Mouse (Mus musculus): Measurements from ENCODE around the gene Sema4g. TPM values are rescaled to one million over a fixed set of nuclear protein-coding genes. Genes with fewer than 3 reads are reported as not detected.

The Sema4g gene
- total RNA-seq, 1 experiment: 3.8 TPM

- no peak for TF ChIP-seq ZNF384 (IDR thresholded peaks at IDR 0.05; ENCODE audit: low read depth, low read length)
- no peak for TF ChIP-seq CHD2 (IDR thresholded peaks at IDR 0.05; ENCODE audit: low read depth, low read length)
- in situ Hi-C loops (cut with MboI; ENCODE audit: low sequenced_read_pairs in 2 of 2, unreplicated experiment in 2 of 2): no loop called here
Measured at GRCm38 (mm10) chr19:44976636-44977035, 12.3 kb upstream of the Sema4g start.

DNA sequence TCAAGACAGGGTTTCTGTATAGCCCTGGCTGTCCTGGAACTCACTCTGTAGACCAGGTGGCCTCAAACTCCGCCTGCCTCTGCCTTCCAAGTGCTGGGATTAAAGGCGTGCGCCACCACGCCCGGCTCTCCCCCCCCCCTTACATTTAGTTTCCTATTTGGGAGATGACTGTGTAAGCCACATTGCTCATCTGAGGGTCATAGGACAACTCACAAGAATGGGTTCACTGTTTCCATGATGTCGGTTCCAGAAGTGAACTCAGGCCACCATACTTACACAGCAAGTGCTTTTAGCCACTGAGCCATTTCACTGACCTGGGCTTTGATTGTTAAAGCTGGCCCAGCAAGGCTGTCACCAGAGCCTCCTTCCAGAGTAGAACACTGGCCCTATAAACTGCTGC is 11.8 kb upstream of the Sema4g start:
- H3K9me3 ChIP-seq (ENCODE audit: control insufficient read depth, insufficient read depth, low read depth, low read length): no peaks in the 10 kb centered on the region
- no peak for TF ChIP-seq ZNF384 (IDR thresholded peaks at IDR 0.05; ENCODE audit: low read depth, low read length)
- TF ChIP-seq HCFC1 (IDR thresholded peaks at IDR 0.05; ENCODE audit: borderline replicate concordance, insufficient read depth, low read length): no peak
- no peak for TF ChIP-seq MAFK (IDR thresholded peaks at IDR 0.05; ENCODE audit: insufficient read depth, low read depth, low read length)
- no peak for TF ChIP-seq CHD2 (IDR thresholded peaks at IDR 0.05; ENCODE audit: low read depth, low read length)
- no peak for TF ChIP-seq ZC3H11A (IDR thresholded peaks at IDR 0.05; ENCODE audit: borderline replicate concordance, low read depth, low read length)
- H3K4me1 ChIP-seq (ENCODE audit: control insufficient read depth in 2 of 2, insufficient read depth in 2 of 2, low read length in 2 of 2, poor library complexity in 1 of 2): no peaks in the 10 kb centered on the region
- H3K4me3 ChIP-seq (ENCODE audit: insufficient read depth in 1 of 2, low read depth in 1 of 2, low read length in 2 of 2, poor library complexity in 1 of 2, severe bottlenecking in 1 of 2): no peak overlapping the region
- H3K36me3 ChIP-seq (ENCODE audit: control insufficient read depth, insufficient read depth, low read length, poor library complexity, severe bottlenecking): peaks cover 30% of the 10 kb centered on the region
- in situ Hi-C loops (cut with MboI; ENCODE audit: low sequenced_read_pairs in 2 of 2, unreplicated experiment in 2 of 2): no loop called here
- DNase-seq (ENCODE audit: low read depth, low spot score): no peak
- no peak overlapping the region for H3K9ac ChIP-seq (ENCODE audit: insufficient read depth, low read depth, low read length, poor library complexity, severe bottlenecking)
- no peak overlapping the region for H3K27ac ChIP-seq (ENCODE audit: insufficient read depth, low read depth, low read length, poor library complexity, severe bottlenecking)

More at GRCm38 (mm10) chr19:44976636-44977035, 12.3 kb upstream of the Sema4g start:
- H3K27ac ChIP-seq (ENCODE audit: insufficient read depth, low read depth, low read length, poor library complexity, severe bottlenecking): no peak overlapping the region
- no peak overlapping the region for H3K4me3 ChIP-seq (ENCODE audit: insufficient read depth in 1 of 2, low read depth in 1 of 2, low read length in 2 of 2, poor library complexity in 1 of 2, severe bottlenecking in 1 of 2)
- no peak for DNase-seq (ENCODE audit: low read depth, low spot score)
- peaks cover 30% of the 10 kb centered on the region for H3K36me3 ChIP-seq (ENCODE audit: control insufficient read depth, insufficient read depth, low read length, poor library complexity, severe bottlenecking)
- H3K9me3 ChIP-seq (ENCODE audit: control insufficient read depth, insufficient read depth, low read depth, low read length): no peaks in the 10 kb centered on the region
- no peak overlapping the region for H3K9ac ChIP-seq (ENCODE audit: insufficient read depth, low read depth, low read length, poor library complexity, severe bottlenecking)
- no peaks in the 10 kb centered on the region for H3K4me1 ChIP-seq (ENCODE audit: control insufficient read depth in 2 of 2, insufficient read depth in 2 of 2, low read length in 2 of 2, poor library complexity in 1 of 2)

DNA sequence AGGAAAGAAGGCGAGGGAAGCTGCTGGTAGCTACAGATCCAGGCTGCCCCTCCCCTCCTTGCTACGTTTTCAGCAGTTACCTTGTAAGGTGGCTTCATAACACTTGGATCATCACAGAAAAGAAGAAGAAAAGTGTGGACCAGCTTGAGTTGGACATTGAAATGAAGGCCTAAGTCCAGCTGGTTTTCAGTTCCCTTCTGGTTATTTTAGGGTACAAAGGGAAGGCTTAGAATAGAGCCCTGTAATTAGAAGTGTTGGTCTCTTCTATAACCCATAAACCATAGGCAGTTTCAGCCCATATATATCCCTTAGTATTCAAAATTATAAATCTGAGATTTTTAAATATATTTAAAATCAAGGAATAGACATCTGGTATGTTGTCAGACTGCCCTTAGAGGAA is 8.1 kb upstream of the Sema4g start:
- Histone ChIP-seq H3K4me1 (ENCODE audit: control insufficient read depth in 2 of 2, insufficient read depth in 2 of 2, low read length in 2 of 2, poor library complexity in 1 of 2) (no peaks in the 10 kb centered on the region), H3K36me3 (ENCODE audit: control insufficient read depth, insufficient read depth, low read length, poor library complexity, severe bottlenecking) (peaks cover 25% of the 10 kb centered on the region)
- in situ Hi-C loops (cut with MboI; ENCODE audit: low sequenced_read_pairs in 2 of 2, unreplicated experiment in 2 of 2): no loop called here

GRCm38 (mm10) chr19:44982477-44983115 is 6.3 kb upstream of the Sema4g start:
- Histone ChIP-seq H3K27ac (ENCODE audit: insufficient read depth, low read depth, low read length, poor library complexity, severe bottlenecking) (no peak overlapping the region), H3K9ac (ENCODE audit: insufficient read depth, low read depth, low read length, poor library complexity, severe bottlenecking) (no peak overlapping the region), H3K4me1 (ENCODE audit: control insufficient read depth in 2 of 2, insufficient read depth in 2 of 2, low read length in 2 of 2, poor library complexity in 1 of 2) (no peaks in the 10 kb centered on the region), H3K4me3 (ENCODE audit: insufficient read depth in 1 of 2, low read depth in 1 of 2, low read length in 2 of 2, poor library complexity in 1 of 2, severe bottlenecking in 1 of 2) (no peak overlapping the region), H3K36me3 (ENCODE audit: control insufficient read depth, insufficient read depth, low read length, poor library complexity, severe bottlenecking) (peaks cover 19% of the 10 kb centered on the region), H3K9me3 (ENCODE audit: control insufficient read depth, insufficient read depth, low read depth, low read length) (no peaks in the 10 kb centered on the region)
- in situ Hi-C loops (cut with MboI; ENCODE audit: low sequenced_read_pairs in 2 of 2, unreplicated experiment in 2 of 2): no loop called here
- DNase-seq (ENCODE audit: low read depth, low spot score): no peak
- TF ChIP-seq MAFK (IDR thresholded peaks at IDR 0.05; ENCODE audit: insufficient read depth, low read depth, low read length) (no peak), ZNF384 (IDR thresholded peaks at IDR 0.05; ENCODE audit: low read depth, low read length) (no peak), HCFC1 (IDR thresholded peaks at IDR 0.05; ENCODE audit: borderline replicate concordance, insufficient read depth, low read length) (no peak), ZC3H11A (IDR thresholded peaks at IDR 0.05; ENCODE audit: borderline replicate concordance, low read depth, low read length) (no peak), CHD2 (IDR thresholded peaks at IDR 0.05; ENCODE audit: low read depth, low read length) (no peak)

More for the DNA sequence above, 8.1 kb upstream of the Sema4g start:
- Histone ChIP-seq H3K27ac (ENCODE audit: insufficient read depth, low read depth, low read length, poor library complexity, severe bottlenecking) (no peak overlapping the region), H3K9me3 (ENCODE audit: control insufficient read depth, insufficient read depth, low read depth, low read length) (no peaks in the 10 kb centered on the region), H3K9ac (ENCODE audit: insufficient read depth, low read depth, low read length, poor library complexity, severe bottlenecking) (no peak overlapping the region), H3K4me3 (ENCODE audit: insufficient read depth in 1 of 2, low read depth in 1 of 2, low read length in 2 of 2, poor library complexity in 1 of 2, severe bottlenecking in 1 of 2) (no peak overlapping the region)
- TF ChIP-seq ZC3H11A (IDR thresholded peaks at IDR 0.05; ENCODE audit: borderline replicate concordance, low read depth, low read length): no peak
- TF ChIP-seq MAFK (IDR thresholded peaks at IDR 0.05; ENCODE audit: insufficient read depth, low read depth, low read length): no peak
- TF ChIP-seq HCFC1 (IDR thresholded peaks at IDR 0.05; ENCODE audit: borderline replicate concordance, insufficient read depth, low read length): no peak
- TF ChIP-seq ZNF384 (IDR thresholded peaks at IDR 0.05; ENCODE audit: low read depth, low read length): no peak
- TF ChIP-seq CHD2 (IDR thresholded peaks at IDR 0.05; ENCODE audit: low read depth, low read length): no peak
- DNase-seq (ENCODE audit: low read depth, low spot score): no peak

DNA sequence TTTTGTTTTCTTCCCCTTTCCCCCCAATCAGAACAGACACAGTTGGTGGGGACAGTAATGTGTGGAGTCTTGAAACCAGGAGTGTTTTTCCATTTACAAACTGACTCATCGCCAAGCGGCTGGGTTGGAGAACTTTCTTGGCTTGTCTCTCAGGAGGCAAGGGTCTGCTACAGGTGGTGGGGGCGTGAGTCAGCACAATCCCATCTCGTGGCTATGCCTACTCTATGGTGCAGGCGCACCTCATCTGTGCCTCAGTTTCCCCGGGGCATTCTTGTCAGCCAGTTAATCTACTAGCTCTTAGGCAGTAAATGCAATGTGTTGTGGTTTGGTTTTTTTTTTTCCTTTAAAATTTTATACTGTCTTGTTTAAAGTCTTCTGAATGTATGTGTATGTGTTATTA is 5.5 kb upstream of the Sema4g start:
- no peaks in the 10 kb centered on the region for H3K4me1 ChIP-seq (ENCODE audit: control insufficient read depth in 2 of 2, insufficient read depth in 2 of 2, low read length in 2 of 2, poor library complexity in 1 of 2)
- H3K36me3 ChIP-seq (ENCODE audit: control insufficient read depth, insufficient read depth, low read length, poor library complexity, severe bottlenecking): peaks cover 14% of the 10 kb centered on the region
- TF ChIP-seq HCFC1 (IDR thresholded peaks at IDR 0.05; ENCODE audit: borderline replicate concordance, insufficient read depth, low read length) (no peak), MAFK (IDR thresholded peaks at IDR 0.05; ENCODE audit: insufficient read depth, low read depth, low read length) (no peak), CHD2 (IDR thresholded peaks at IDR 0.05; ENCODE audit: low read depth, low read length) (no peak), ZNF384 (IDR thresholded peaks at IDR 0.05; ENCODE audit: low read depth, low read length) (no peak), ZC3H11A (IDR thresholded peaks at IDR 0.05; ENCODE audit: borderline replicate concordance, low read depth, low read length) (no peak)
- no peak overlapping the region for H3K4me3 ChIP-seq (ENCODE audit: insufficient read depth in 1 of 2, low read depth in 1 of 2, low read length in 2 of 2, poor library complexity in 1 of 2, severe bottlenecking in 1 of 2)
- in situ Hi-C loops (cut with MboI; ENCODE audit: low sequenced_read_pairs in 2 of 2, unreplicated experiment in 2 of 2): no loop called here
- no peak for DNase-seq (ENCODE audit: low read depth, low spot score)
- no peaks in the 10 kb centered on the region for H3K9me3 ChIP-seq (ENCODE audit: control insufficient read depth, insufficient read depth, low read depth, low read length)
- H3K9ac ChIP-seq (ENCODE audit: insufficient read depth, low read depth, low read length, poor library complexity, severe bottlenecking): no peak overlapping the region
- H3K27ac ChIP-seq (ENCODE audit: insufficient read depth, low read depth, low read length, poor library complexity, severe bottlenecking): no peak overlapping the region

Measured in ES-E14 (cell line).